Mouse (Mus musculus) spleen, adult 2 months (tissue): ENCODE measurements around the gene Tnmd.

Experiments
- CTCF ChIP-seq: fragments of 200-500 bp; IDR thresholded peaks from 2 replicates; pipeline ENCODE4 v1.5.1; 2011; ENCODE audit warnings: mild to moderate bottlenecking, inconsistent platforms; ENCODE audit not compliant: insufficient read depth, insufficient read length, insufficient replicate concordance; ENCODE audit errors: extremely low read depth
- POLR2A ChIP-seq: fragments of 200-500 bp; IDR thresholded peaks from 2 replicates; pipeline ENCODE4 v1.6.1; 2011; ENCODE audit warnings: low read depth, low read length, inconsistent platforms

DNA sequence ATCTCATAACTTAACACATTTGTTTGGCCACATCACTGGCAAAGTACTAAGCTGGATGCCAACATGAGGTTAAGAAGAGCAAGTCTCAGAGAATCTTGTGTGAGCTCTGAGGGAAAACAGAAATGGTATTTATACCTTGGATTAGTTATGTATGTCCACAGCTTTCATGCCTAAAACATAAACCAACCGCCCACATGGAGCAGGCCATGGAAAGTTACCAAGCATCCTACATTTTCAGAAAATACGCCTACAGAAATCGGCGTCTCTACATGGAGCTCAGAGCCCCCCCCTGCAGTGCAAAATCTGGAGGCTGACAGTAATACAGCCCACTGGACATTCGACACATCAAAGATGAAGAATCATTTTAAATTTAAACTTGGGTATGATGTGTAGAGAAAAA is 37.3 kb downstream of the Tnmd start:
- TF ChIP-seq CTCF (no peak), POLR2A (no peak)
